In genomic region chr4:82447061-82447671, GRCm38 (mm10) we compare ENCODE assay signal across 9 mouse cellular contexts.
DNase-seq lines count a peak whose midpoint lies in the region; ATAC-seq lines count a peak whose summit lies in the region.
"Had no signal": no experiment of that assay in that cellular context is flagged by ENCODE, and none has a peak within 500 bp of the region (broad histone marks: within the 10 kb centered on the region; RNA-seq: fewer than 3 reads in every experiment).

No protein-coding gene starts in this region.

- DNase-seq in neural tube, embryonic 10.5 days (ENCODE audit: extremely low spot score, low spot score) = no peak
- DNase-seq in fibroblast of lung, adult 2 months (ENCODE audit: low read depth) = peak; percentile 92
- DNase-seq in kidney, postnatal 14 days = peak; percentile 93
- DNase-seq in right cerebral cortex, postnatal 10 days (ENCODE audit: low spot score in 2 of 2) = peak; percentile 87 to 90

- no peaks in the 10 kb centered on the region for H3K9me3 ChIP-seq in neural tube, embryonic 13.5 days
- no peaks in the 10 kb centered on the region for H3K9me3 ChIP-seq in heart, embryonic 13.5 days
- H3K9me3 ChIP-seq in liver, embryonic 16.5 days (replicated peaks; ENCODE audit: control insufficient read depth, low read length) = no peaks in the 10 kb centered on the region

- no peak overlapping the region for H3K4me3 ChIP-seq in neural tube, embryonic 13.5 days
- H3K4me3 ChIP-seq in heart, embryonic 13.5 days = no peak overlapping the region
- no peak overlapping the region for H3K4me3 ChIP-seq in liver, embryonic 16.5 days (ENCODE audit: low read depth, low read length)

- no peak overlapping the region for H3K9ac ChIP-seq in neural tube, embryonic 13.5 days
- H3K9ac ChIP-seq in heart, embryonic 13.5 days = peak overlapping the region; percentile 65
- H3K9ac ChIP-seq in liver, embryonic 16.5 days (ENCODE audit: low read depth, low read length) = no peak overlapping the region

- H3K27me3 ChIP-seq in neural tube, embryonic 13.5 days = no peaks in the 10 kb centered on the region
- H3K27me3 ChIP-seq in heart, embryonic 13.5 days (replicated peaks) = no peaks in the 10 kb centered on the region
- H3K27me3 ChIP-seq in liver, embryonic 16.5 days (ENCODE audit: control insufficient read depth, insufficient read depth, low read depth, low read length) = no peaks in the 10 kb centered on the region

- H3K27ac ChIP-seq in neural tube, embryonic 13.5 days (replicated peaks) = peak overlapping the region; percentile 52; the same call in 1 of the 2 replicates
- H3K27ac ChIP-seq in heart, embryonic 13.5 days (replicated peaks) = peak overlapping the region; percentile 97
- peak overlapping the region; percentile 65 for H3K27ac ChIP-seq in liver, embryonic 16.5 days (ENCODE audit: low read length)

- 12% methylated on average over 8 of the region's 8 CpGs for WGBS in neural tube, embryonic 13.5 days
- 6% methylated on average over 8 of the region's 8 CpGs for WGBS in heart, embryonic 13.5 days
- 30% methylated on average over 8 of the region's 8 CpGs for WGBS in liver, embryonic 16.5 days (ENCODE audit: insufficient replicate concordance)

- H3K36me3 ChIP-seq in neural tube, embryonic 13.5 days = no peaks in the 10 kb centered on the region
- H3K36me3 ChIP-seq in heart, embryonic 13.5 days = no peaks in the 10 kb centered on the region
- no peaks in the 10 kb centered on the region for H3K36me3 ChIP-seq in liver, embryonic 16.5 days (ENCODE audit: control insufficient read depth, insufficient read depth)
- H3K36me3 ChIP-seq: G1E had no signal

- H3K4me2 ChIP-seq in neural tube, embryonic 13.5 days = no peak overlapping the region
- H3K4me2 ChIP-seq in heart, embryonic 13.5 days = peak overlapping the region; percentile 36
- H3K4me2 ChIP-seq in liver, embryonic 16.5 days (ENCODE audit: low read depth, low read length) = 0 out of 2 replicates have a peak overlapping the region, but pooled peaks have one; percentile 20

- peaks cover 56% of the 10 kb centered on the region for H3K4me1 ChIP-seq in neural tube, embryonic 13.5 days (replicated peaks)
- peaks cover 92% of the 10 kb centered on the region for H3K4me1 ChIP-seq in heart, embryonic 13.5 days
- no peaks in the 10 kb centered on the region; the same call in 1 of the 2 replicates for H3K4me1 ChIP-seq in liver, embryonic 16.5 days (ENCODE audit: control insufficient read depth, low read depth, low read length)

- ATAC-seq in neural tube, embryonic 13.5 days (ENCODE audit: low read depth) = peak; percentile 64
- peak; percentile 81; the same call in 1 of the 2 replicates for ATAC-seq in heart, embryonic 13.5 days (ENCODE audit: extremely low read depth, insufficient number of reproducible peaks, low FRiP score, low TSS enrichment)
- peak; percentile 82 for ATAC-seq in liver, embryonic 16.5 days (ENCODE audit: low read depth)
- ATAC-seq in activated CD4-positive, CD25-positive, alpha-beta regulatory T cell, adult 4 months = no peak
